Mouse (Mus musculus): ENCODE measurements at regions not wholly inside any gene's neighbourhood (a gene's known extent, or its start where the extent isn't known, plus 50 kb on each side); places are given as distances from the start of the nearest gene placed in this dataset.

DNA sequence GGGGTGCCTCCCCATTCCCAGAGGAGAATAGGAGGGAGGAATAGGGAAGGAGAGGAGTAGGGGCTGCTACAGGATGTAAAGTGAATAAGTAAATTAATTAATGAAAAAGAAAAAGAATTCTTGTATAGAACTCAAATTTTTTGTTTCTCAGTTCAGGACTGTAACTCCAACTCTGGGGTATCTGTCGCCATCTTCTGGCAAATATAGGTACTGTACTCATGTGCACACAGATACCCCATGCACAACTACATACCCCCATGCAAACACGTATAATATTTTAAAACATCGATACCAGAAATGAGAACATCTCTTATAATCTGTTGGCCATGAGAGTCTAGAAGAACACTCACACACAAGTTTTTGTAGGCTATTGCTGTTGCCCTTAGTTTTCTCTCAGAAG, 614.2 kb downstream of the Phf3 start:
- TF ChIP-seq CTCF (IDR thresholded peaks at IDR 0.05; ENCODE audit: low read depth), result peak; percentile 14; the same call in 1 of the 2 replicates
- TF ChIP-seq EP300 (IDR thresholded peaks at IDR 0.05; ENCODE audit: low read depth), result no peak

Data from liver, postnatal 0 days (tissue).